Mouse (Mus musculus) lung, postnatal 0 days (tissue): ENCODE measurements at regions not wholly inside any gene's neighbourhood (a gene's known extent, or its start where the extent isn't known, plus 50 kb on each side); places are given as distances from the start of the nearest gene placed in this dataset.

Source experiments
- CTCF ChIP-seq: IDR thresholded peaks from 2 replicates; pipeline ENCODE4 v1.5.1; 2016; ENCODE audit warnings: antibody characterized with exemption, mild to moderate bottlenecking
- EP300 ChIP-seq: IDR thresholded peaks from 2 replicates; pipeline ENCODE4 v1.6.1; 2016; ENCODE audit warnings: antibody characterized with exemption, mild to moderate bottlenecking, control low read depth

DNA sequence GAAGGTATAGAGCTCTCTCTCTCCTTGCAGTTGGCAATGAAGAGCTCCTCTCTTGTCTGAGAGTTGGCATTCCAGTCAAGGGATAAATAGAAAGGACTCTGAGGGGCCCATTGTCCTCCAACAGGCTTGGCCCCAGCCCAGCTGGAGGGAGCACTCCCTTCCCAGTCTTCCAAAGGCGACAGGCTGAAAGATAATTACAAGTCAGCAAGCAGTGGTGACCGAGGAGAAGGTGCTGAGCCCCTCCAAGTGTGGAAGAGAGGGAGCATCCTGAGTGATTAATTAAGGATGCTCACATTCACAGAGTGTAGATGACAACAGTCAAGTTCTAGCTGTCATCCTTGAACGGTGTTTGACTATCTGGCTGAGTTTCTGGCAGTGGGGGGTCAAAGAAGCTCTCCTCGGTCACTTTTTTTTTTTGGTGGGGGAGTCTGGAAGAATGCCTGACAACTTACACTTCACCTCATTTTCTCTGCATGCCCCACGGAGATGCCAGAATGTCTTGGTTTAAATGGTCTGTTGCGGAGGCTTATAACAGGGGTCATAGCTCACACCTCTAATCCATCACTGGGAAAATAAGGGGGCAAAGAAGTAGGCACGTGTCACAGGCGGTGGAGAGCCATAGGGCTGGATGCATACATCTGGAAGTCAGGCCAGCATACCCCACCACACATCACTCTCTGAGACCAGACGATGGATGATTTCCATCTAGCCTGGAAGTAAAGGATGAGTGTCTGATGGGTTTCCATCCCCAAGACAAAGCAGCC, 93.5 kb upstream of the Lclat1 start:
- no peak for TF ChIP-seq CTCF
- no peak for TF ChIP-seq EP300
